Mouse (Mus musculus) layer of hippocampus, adult 11-12 months (tissue): ENCODE results near the gene Grwd1.
A peak's percentile ranks its signal among the peaks of the same experiment; 100 is the strongest.

ENCODE experiments used
- DNase-seq: peaks from one replicate; pipeline ENCODE4 v3.0.0; 2022; ENCODE audit warnings: low spot score

The Grwd1 gene

DNA sequence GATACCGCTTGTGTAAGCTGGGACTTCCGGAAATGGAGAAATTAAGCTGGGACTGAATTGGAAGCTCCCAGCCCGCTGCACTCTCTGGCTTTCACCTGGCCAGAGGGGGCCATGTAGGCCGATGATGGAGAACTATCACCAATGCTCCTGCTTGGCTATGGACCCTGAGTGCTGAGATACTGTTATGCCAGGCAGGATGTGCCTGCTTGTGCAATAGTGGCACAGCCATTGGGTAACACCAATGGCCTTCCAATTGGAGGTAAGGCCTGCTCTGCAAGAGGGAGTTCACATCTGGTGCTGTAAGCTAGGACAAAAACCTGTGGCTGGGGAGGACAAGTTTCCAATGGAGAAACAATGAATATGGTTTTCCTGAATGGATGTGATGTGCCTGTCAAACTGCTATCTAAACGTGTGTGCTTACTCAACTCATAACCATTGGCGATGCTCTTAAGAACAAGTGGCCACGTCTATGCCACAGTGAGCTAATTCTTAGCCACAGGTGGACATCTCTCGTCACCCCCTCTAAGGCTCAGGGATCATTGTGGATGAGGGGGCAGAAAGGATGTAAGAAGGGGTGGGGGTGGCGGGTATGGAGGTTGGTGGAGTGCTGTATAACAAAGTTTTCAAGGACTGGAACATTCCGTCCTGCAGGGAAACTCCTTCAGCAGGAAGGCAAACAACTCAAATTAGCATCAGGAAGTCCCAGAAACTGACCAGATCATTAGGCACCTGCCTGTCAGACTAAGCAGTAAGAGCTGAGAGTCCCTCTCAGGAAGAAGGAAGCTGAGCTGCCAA, 12.4 kb upstream of the Grwd1 start:
- DNase-seq, result no peak

DNA sequence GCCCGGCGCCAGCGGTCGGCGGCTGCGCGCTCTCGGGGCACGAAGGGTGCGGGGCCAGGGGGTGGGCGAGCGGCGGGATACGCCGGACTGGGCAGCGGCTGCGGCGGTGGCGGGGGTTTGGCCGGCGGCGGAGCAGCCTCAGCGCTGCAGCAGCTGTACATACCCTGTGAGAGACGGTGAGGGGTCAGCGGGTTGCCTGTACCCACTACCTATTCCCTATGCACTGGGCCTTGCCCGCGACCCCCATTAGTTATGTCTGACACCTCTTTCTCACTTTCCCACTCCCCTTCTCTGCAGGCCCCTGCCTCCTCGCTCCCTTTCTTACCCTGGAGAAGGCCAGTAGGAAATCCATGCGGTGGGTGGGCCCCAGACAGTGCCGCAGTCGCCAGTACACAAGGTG, 3.2 kb upstream of the Grwd1 start:
- no peak for DNase-seq

DNA sequence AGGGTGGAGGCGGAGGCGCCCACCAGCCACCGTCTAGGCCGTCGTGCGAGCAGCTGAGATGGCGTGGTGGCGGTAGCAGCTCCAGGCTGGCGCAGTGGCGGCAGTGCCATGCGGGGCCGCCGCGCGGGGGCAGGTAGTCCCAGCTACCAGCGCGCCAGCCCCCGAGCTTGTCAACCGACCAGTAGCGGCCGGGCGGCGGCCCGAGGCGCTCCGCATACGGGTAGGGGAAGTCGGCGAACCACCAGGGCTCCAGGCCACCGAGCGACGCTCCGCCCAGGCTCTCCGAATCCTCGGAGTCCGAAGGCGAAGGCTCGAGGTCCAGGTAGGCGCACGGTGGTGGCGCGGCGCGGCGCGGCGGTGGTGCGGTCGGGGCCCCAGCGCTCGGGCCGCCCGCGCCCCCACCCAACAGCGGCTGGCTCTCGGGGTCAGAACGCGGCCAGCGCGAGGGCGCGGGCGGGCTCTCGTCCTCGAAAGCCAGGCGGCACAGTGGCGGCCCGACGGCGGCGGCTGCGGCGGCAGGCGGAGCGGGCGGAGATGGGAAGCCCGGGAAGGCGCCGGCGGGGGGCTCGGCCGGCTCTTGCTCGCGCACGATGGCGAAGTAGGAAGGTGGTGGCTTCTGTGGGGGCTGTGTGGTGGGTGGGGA, 2.5 kb upstream of the Grwd1 start:
- DNase-seq, result peak; percentile 13

DNA sequence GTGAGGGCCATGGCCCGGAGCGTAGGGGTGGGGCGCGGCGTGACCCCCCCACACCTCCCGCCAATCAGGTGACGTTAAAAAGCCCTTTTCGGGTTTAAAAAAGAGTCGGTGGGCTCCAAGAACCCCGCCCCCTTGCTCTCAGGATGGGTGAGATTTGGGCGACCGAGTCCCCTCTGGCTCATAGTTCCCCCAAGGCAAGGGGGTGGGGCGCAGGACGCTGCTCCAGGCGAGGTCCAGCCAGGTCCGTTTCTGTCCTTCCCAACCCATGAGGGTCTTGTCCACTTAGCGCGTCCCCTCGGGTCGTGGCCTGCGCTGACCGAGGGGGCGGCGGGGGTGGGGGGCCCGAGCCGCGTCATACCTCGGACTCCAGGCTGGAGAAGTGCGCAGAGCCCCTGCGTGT, 1.7 kb upstream of the Grwd1 start:
- no peak for DNase-seq

DNA sequence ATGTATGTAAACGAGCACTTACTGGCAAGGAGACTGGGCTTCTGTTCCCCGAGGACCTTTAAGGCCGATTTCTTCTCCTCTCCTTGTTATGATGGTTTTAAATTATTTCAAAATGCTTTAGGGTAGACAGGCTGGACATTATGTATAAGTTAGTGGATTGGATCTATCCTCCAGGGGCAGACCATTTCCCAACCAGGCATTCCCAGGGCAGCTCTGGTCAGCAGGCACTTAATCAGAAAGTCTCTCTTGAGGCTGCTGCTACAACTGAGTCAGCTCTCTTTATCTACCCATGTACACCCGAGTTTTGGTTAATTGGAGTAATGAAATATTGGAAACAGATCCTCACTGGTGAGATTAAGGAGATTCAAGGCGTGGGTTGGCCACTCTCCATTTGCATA, 383 bp upstream of the Grwd1 start:
- DNase-seq, result no peak

DNA sequence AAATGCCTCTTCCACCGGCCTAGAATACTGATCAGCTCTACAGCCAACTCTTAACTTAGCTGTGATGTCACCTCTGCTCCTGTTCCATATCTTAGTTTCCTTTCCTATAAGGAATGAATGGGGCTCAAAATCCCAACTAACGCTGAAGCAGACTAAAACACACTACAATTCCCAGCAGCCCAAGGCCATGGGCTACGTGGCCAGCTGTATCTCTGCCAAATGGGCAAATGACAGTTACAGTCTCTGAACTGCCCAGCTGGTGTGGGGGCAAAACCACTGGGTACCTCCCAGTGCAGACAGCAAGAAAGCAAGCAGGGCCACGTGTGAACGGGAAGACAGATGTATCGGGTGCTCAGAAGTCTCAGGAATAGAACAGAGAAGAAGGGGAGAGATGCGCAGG, 4.1 kb downstream of the Grwd1 start:
- DNase-seq, result no peak

DNA sequence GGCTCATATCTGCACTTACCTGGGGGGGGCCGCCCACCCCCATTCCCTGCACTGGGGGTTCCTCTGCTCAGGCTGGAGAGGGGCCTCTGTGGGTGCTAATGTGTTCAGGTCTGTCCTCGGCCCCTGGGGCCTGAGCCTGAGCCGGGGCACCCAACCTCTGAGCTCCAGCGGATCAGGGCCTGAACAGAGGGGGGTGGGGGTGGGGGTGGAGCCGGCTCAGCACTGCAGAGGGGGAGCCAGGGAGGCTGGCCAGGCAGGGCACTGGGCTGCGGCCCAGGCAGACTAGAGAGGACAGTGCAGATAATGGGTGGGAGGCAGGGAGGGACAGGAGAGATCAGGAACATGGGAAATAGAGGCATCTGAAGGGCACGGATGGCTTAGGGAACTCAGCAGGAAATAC, 6.1 kb downstream of the Grwd1 start, which contains the start of gene Kcnj14:
TSS of gene Kcnj14 (minus strand) at position 185 of the 400 bp plus-strand sequence.
- DNase-seq, result no peak

DNA sequence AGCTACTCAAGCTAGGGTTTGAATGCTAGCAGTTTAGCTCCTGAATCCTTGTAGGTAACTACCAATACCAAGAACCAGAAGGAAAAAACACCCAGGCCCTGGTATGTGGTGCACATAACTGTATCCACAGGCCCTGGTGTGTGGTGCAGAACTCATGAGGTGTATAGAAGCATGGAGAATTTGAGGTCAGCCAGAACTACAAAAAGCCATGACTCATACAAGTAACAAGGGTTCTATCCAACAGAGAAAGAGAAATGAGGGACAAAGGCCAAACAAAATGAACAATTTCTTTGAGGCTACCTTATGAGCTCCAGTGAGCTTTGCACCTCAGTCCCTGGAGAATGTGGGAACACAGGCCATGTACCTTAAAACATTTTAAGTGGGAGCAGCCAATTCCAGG, 9.8 kb downstream of the Grwd1 start:
- DNase-seq, result no peak

DNA sequence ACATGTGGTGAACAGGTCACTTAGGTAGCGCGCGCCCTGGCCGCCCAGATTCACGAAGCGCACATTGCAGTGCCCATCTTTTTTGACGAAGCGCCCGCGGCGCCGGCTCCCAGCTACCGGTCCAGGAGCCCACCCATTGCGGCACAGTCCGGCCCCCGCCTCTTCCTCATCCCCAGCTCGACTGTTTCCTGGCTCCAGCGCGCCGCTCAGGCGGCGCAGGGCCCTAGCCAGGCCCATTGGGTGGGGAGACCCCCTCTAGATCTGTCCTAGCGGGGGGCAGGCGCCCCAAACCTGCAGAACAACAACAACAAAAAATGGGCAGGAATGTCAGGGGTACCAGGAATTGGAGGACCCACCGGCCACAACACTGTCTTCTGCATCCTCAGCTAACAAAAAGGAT, 10.9 kb downstream of the Grwd1 start:
- no peak for DNase-seq

DNA sequence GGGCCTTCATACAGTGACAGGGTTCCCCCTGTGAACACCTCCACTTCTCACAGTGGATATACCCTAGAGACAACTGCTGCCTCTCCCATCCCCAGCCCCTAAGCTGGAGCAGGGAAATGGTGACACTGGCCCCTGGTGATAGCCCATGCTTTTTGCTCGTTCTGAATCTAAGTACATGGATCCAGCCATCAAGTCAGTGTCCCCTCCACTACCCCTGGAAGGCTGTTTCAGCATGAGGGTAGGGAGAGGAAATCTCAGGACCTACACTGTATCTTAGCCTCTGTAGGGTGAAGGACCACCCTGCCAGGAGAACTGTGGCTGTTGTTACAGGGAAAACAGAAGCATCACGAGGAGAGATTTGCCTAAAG, 14.8 kb downstream of the Grwd1 start:
- DNase-seq, result no peak

DNA sequence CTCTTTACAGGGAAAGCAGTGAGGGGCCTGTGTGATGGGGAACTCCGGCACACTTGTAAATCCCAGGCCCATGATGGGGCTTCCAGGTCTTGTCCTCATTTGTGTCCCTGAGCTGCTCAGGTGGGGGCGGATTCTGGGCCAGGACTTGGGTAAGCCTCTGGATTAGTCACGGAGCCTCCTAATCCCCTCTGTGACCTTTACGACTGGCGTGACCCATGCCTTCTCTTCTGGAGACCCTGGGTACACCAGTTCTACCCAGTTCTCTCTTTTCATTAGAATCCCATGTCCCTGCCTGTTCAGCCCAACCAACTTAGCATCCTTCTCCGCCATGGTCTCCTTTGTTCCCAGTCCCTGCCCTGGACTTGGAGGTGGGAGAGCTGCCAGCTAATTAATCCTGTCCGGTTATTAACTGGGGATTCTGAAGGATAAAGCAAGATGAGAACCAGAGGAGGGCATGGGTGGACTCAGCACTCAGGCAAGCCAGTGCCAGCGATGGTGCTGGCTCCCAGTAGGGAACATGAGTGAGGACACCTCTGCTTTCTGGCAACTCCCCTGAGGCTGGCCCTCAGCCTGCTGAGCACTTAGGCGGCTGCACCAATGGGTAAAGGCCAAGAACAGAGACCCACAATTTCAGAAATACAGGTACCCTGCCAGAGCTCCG, 15.3 kb downstream of the Grwd1 start:
- DNase-seq, result no peak

DNA sequence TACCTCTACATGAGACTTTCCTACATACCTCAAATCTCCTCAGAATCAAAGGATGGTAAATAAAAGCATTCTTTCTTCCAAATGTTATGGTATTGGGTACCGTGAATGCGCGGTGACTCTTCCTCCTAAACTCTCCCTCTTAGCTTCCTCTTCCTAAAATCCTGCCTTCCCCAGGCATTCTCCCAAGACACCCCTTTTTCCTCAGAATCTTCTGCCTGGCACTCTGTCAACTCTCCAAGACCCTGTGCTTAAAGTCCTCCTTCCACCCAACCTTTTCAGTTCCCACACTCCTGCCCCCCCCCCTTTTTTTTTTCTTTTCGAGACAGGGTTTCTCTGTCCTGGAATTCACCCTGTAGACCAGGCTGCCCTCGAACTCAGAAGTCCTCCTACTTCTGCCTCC, 15.9 kb downstream of the Grwd1 start:
- DNase-seq, result no peak

DNA sequence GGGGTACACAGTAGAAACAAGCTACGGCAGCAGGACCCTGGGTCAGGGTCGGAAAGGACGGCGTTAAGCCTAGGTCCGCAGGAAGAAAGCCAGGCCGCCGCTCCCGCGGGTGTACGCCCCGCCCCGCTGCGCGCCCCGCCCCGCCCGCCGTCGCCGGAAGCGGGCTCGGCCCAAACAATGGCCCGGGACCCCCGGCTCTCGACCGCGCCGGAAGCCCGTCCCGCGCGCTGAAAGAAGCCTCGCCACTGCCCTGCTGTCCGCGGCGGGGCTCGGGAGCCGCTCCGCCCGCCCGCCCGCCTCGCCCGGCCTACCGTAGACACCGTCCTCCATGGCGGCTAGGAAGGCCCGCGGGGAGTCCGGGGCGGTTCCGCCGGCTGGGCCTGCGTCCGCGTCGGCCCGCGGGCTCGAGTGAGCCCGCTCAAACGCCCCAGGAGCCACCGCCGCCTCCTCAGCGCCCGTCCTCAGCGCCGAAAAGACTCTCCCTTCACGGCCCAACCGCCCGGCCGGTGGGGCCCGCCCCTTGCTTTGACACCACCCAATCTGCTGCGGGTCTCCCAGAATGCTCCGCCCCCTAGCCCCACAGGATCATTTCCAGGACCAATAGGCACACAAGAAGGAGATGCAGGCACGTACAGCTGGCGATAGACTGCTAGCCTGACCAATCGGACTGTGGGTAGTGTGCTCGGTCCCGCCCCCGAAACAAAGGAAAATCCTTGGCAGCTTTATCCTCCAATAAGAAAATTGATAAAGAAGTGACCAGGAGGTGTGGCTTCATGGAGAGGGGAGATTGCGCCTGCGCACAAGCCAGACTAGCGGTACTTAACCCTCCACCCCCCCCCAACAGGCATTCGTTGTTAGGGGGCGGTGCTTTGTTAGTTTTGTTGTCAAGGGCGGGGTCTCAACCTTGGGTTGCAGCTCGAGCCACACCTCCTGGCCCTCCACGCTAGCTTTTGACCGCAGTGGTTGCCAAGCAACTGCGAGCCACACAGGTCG, 16.7 kb downstream of the Grwd1 start, which contains the start of gene Cyth2:
TSS of gene Cyth2 (minus strand) at position 795 of the 993 bp plus-strand sequence.
- DNase-seq, result peak; percentile 100

DNA sequence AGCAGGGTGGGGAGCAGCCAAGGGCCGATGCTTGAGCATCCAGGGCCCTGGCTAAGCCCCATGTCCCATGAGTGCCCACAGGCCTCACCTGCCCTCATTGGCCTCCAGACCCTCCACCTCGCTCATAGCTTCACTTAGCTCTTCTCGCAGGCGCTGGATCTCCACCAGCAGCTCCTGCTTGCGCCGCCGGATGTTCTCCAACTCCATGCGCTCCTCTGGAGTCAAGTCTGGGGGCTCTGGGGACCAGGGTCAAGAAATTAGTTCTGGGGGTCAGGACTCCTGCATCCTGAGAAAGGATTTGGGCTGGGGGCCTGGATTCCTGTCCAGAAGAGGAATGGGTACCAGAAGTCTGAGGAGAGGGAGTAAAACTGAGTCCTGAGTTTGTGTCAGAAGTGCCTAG, 17.8 kb downstream of the Grwd1 start:
- DNase-seq, result no peak

DNA sequence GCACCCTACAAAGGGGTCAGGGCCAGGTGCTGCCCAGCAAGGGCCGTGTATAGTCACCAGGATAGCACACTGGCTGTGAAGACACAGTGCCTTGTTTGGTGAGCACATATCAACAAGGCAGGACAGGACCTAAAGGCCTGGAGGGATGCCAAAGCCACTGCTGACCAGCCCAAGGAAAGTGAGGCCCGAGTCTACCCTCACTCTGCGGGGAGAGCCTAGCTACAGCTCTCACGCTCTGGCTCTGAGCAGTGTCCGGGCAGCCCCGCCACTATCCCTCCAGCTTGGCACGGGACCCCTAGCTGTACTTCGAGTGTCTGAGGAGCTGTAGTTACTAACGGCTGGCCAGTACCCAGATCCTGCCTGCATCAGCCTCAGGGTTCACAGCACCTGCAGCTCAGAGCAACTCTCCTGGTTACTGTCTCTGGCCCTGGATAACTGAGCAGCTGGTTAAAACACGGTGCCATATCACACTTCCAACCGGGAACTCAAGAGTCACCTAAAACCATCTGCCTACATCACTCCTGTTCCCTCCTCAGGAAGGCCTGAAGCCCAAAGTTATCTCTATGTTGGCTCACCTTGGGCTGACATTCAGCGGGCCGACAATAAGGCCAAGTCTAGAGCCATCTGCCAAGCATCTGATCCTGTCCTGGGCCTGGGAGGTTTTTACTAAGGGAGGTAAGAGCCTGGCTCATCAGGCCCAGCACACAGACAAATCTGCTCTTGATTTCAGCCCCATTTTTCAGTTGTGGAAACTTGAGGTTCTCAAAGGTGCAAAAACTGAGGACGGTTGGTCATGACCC, 21.3 kb downstream of the Grwd1 start:
- DNase-seq, result no peak

DNA sequence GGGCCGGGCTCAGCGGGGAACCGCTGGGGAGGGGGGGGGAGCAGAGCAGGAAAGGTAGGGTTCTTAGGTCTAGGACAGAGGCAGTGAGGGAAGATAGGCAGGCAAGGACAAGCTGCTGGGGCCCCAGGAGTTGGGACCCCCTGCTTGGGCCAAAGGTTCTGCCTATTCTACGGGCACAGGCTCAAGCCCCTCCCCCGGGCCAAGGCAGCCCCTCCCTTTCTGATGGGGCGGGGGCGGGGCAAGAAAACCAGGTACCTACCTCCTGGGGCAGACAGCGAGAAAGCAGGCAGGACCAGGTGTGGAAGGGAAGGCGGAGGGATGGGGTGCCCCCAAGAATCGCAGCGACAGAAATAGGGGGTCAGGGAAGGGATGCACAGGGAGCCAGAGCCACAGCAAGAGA, 22.3 kb downstream of the Grwd1 start:
- DNase-seq, result no peak

DNA sequence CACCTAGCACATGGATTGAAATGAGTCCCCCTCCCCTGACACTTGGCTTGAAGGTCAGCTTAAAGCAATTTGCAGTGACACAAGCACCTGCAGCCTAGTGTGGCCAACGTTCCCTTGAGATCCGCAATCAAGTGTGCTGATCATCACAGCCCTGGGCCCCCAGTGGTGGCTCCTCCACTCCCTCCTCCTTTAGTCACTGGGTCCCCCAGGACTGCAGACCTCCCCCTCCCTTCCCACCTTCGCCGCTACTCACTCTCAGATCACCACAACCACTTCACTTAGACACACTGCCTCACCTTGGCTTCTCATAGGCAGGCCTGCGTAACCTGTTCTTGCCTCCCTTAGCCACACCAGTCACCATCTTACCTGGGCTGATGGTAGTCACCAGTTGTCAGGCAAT, 24.8 kb downstream of the Grwd1 start:
- DNase-seq, result no peak

DNA sequence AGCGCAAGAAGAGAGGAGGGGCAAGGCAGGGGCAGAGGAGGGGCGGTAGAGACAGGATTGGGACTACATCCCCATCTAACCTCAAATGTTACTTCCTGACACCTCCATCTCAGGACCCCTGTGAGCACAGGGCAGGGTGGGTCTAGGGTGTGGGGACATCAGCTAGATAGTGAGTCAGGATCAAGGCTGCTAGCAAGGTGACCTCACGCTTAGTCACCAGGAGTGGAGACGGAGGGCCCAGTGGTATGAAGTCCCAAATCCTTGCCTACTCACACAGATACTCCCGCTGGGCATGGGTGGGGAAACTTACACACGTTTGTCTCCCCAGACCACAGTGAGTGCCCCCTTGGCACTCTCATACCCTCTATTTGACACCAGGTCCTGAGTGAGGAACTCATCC, 28.2 kb downstream of the Grwd1 start:
- DNase-seq, result no peak

DNA sequence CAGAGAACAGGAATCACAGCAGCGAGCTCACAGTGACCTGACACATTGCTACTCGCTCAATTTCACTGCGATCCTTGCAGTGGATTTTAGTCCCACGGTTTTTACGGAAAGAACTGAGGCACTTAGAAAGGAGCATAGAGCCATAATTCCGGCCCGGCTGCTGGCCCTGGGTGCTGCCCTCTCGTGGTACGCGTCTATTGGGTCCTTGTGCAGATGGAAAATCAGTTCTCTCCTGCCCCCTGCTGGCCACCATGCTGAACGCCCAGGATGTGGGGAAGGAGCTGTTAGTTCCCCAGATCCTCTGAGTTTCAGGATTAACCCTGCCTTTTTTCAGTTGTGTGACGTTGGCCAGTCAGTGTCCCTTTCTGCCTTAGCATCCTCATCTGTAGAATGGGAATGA, 29.4 kb downstream of the Grwd1 start:
- DNase-seq, result peak; percentile 94

DNA sequence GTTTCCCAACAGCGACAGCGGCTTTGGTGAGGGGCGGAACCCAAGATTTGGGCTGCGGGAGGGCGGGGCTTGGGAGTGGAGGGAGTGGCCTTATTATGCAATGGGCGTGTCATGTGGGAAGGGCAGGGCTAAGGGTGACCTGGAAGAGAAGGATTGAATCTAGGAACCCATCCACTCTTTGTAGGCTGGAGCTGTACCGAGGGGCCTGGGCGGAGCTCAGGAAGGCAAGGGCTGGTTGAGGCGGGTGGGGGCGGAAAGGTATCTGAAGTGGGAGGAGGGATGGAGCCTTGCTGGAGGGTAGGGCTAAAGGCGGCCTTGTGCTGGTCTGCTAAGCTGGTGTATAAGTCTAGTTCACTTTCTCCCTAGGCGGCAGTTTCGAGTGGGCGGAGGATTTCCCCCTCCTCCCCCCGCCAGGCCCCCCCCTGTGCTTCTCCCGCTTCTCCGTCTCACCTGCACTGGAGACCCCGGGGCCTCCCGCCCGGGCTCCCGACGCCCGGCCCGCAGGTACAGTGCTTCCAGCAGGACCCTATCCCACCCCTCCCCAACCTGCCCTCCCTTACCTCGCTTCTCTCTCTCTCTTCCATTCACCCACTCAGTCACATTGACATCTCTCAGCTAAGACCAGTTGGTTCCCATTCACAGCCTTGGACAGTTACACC, 30.1 kb downstream of the Grwd1 start:
- DNase-seq, result no peak

DNA sequence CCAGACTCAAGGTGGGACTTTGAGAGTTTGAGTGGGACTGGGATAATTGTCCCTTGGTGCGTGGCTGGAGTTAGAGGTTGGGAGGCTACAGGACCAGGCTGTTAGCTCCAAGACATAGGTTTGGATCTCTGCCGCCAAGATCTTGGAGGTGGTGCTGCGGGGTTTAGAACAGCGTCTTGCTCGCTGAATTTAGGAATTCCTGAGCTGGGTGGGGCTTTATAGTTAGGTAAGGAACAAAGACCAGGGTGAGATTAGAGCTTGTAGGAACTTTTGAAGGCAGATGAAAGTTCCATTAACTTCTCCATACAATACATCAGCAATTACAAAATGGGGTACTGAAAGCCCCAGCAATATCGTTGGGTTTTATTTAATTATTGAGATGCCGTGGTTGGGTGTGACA, 30.7 kb downstream of the Grwd1 start:
- DNase-seq, result no peak
